Mouse (Mus musculus) MEL (cell line): ENCODE measurements around the gene Fermt2. TPM values are rescaled to one million over a fixed set of nuclear protein-coding genes. Genes with fewer than 3 reads are reported as not detected.
"Not testable (repeated sequence)": the region's sequence is repeated elsewhere in the genome, so short reads cannot be mapped to it uniquely, and the experiment has no call there.

ENCODE experiments used
- DNase-seq: peaks from one replicate; pipeline ENCODE4 v3.0.0; 2011; ENCODE audit warnings: low read depth, low spot score
- H3K27ac ChIP-seq: 2 replicates; pipeline ENCODE4 v1.5.1; 2012; ENCODE audit warnings: low read depth, mild to moderate bottlenecking, control low read depth, low read length, moderate library complexity; ENCODE audit not compliant: control insufficient read depth
- H3K27me3 ChIP-seq, 2 experiments: fragments of 150-350 bp in 1 of 2; sonication (generic) in 1 of 2; 2 replicates each; pipeline ENCODE4 v1.6.1; 2012; ENCODE audit warnings: low read length in 2 of 2, mild to moderate bottlenecking in 2 of 2, improper control_type of control experiment in 1 of 2, moderate library complexity in 1 of 2; ENCODE audit not compliant: insufficient read depth in 2 of 2, control insufficient read depth in 1 of 2
- H3K36me3 ChIP-seq, 2 experiments: 2 replicates each; pipeline ENCODE4 v1.6.1; 2012 to 2014; ENCODE audit warnings: low read length in 2 of 2, improper control_type of control experiment in 1 of 2, inconsistent platforms in 1 of 2, mild to moderate bottlenecking in 1 of 2; ENCODE audit not compliant: insufficient read depth in 2 of 2, control insufficient read depth in 1 of 2
- H3K4me1 ChIP-seq, 2 experiments: fragments of 150-350 bp in 1 of 2; sonication (generic) in 1 of 2; 2 replicates each; pipeline ENCODE4 v1.6.1; 2012; ENCODE audit warnings: low read length in 2 of 2, improper control_type of control experiment in 1 of 2, mild to moderate bottlenecking in 1 of 2; ENCODE audit not compliant: insufficient read depth in 2 of 2, control insufficient read depth in 1 of 2
- H3K4me3 ChIP-seq, 2 experiments: fragments of 150-350 bp in 1 of 2; sonication (generic) in 1 of 2; 2 replicates each; pipeline ENCODE4 v1.5.1; 2012; ENCODE audit warnings: low read depth in 2 of 2, low read length in 2 of 2, mild to moderate bottlenecking in 2 of 2, moderate library complexity in 2 of 2, control low read depth in 1 of 2, improper control_type of control experiment in 1 of 2; ENCODE audit not compliant: control insufficient read depth in 1 of 2, insufficient read depth in 1 of 2
- H3K79me2 ChIP-seq: 2 replicates; pipeline ENCODE4 v1.6.1; 2012; ENCODE audit warnings: mild to moderate bottlenecking, low read length, moderate library complexity; ENCODE audit not compliant: control insufficient read depth, poor library complexity, insufficient read depth
- H3K9ac ChIP-seq: 2 replicates; pipeline ENCODE4 v1.6.1; 2012; ENCODE audit warnings: low read depth, mild to moderate bottlenecking, control low read depth, low read length, moderate library complexity; ENCODE audit not compliant: control insufficient read depth, poor library complexity, severe bottlenecking
- H3K9me3 ChIP-seq: fragments of 150-350 bp; sonication (generic); replicated peaks from 2 replicates; pipeline ENCODE4 v1.6.1; 2012; ENCODE audit warnings: mild to moderate bottlenecking, low read length, improper control_type of control experiment, moderate library complexity; ENCODE audit not compliant: insufficient read depth
- CTCF ChIP-seq, 3 experiments: IDR thresholded peaks in 2 of 3; conservative IDR thresholded peaks in 1 of 3; 2 replicates each; pipeline ENCODE4 v1.5.1; 2011 to 2012; ENCODE audit warnings: low read length in 3 of 3, low read depth in 2 of 3, mild to moderate bottlenecking in 2 of 3, improper control_type of control experiment in 1 of 3, inconsistent platforms in 1 of 3, mixed read lengths in 1 of 3, moderate library complexity in 1 of 3; ENCODE audit not compliant: control insufficient read depth in 1 of 3, insufficient read depth in 1 of 3, poor library complexity in 1 of 3, severe bottlenecking in 1 of 3
- E2F4 ChIP-seq: IDR thresholded peaks from 2 replicates; pipeline ENCODE4 v1.6.1; 2011; ENCODE audit warnings: low read depth, low read length, improper control_type of control experiment, borderline replicate concordance
- ETS1 ChIP-seq: IDR thresholded peaks from 2 replicates; pipeline ENCODE4 v1.6.1; 2012; ENCODE audit warnings: low read depth, mild to moderate bottlenecking, inconsistent platforms, low read length, improper control_type of control experiment, moderate library complexity
- MAFK ChIP-seq: IDR thresholded peaks from 2 replicates; pipeline ENCODE4 v1.6.1; 2011; ENCODE audit warnings: low read depth, mild to moderate bottlenecking, low read length, improper control_type of control experiment, borderline replicate concordance
- NRF1 ChIP-seq: IDR thresholded peaks from 2 replicates; pipeline ENCODE4 v1.6.1; 2014; ENCODE audit warnings: low read depth, mild to moderate bottlenecking, inconsistent platforms, low read length, improper control_type of control experiment, moderate library complexity; ENCODE audit not compliant: poor library complexity, insufficient read depth, severe bottlenecking
- RAD21 ChIP-seq: IDR thresholded peaks from 2 replicates; pipeline ENCODE4 v1.6.1; 2011; ENCODE audit warnings: mild to moderate bottlenecking, low read depth, low read length, improper control_type of control experiment
- TAL1 ChIP-seq: IDR thresholded peaks from 2 replicates; pipeline ENCODE4 v1.6.1; 2012; ENCODE audit warnings: mild to moderate bottlenecking, inconsistent platforms, low read length, moderate library complexity, mixed read lengths
- ZMIZ1 ChIP-seq: IDR thresholded peaks from 2 replicates; pipeline ENCODE4 v1.6.1; 2012; ENCODE audit warnings: low read depth, mild to moderate bottlenecking, inconsistent platforms, low read length, improper control_type of control experiment, moderate library complexity
- ZNF384 ChIP-seq: IDR thresholded peaks from 2 replicates; pipeline ENCODE4 v1.6.1; 2012; ENCODE audit warnings: low read depth, mild to moderate bottlenecking, inconsistent platforms, low read length, improper control_type of control experiment
- polyA plus RNA-seq, 2 experiments: library from polyadenylated mRNA; stranded (reverse) in 1 of 2; unstranded in 1 of 2; fragments of >175 nt in 1 of 2; fragments of >200 nt in 1 of 2; gene quantifications; 2 replicates each; pipeline versions ENCODE4 v1.2.1 to v1.2.4; 2012; ENCODE audit warnings: low replicate concordance in 2 of 2, low read depth in 1 of 2; ENCODE audit not compliant: insufficient read length in 2 of 2, insufficient read depth in 1 of 2, missing spikeins in 1 of 2
- total RNA-seq: library from RNA; depleted of rRNA; stranded (reverse); fragments of 300-350 nt; gene quantifications from 2 replicates; pipeline ENCODE4 v1.2.3, GENCODE M21; 2012

The Fermt2 gene
- total and polyA plus RNA-seq, 3 experiments = not detected

- peak; percentile 16 for DNase-seq
- H3K27ac ChIP-seq = no peak overlapping the region
- H3K9me3 ChIP-seq = no peaks in the 10 kb centered on the region
- H3K4me3 ChIP-seq = no peak overlapping the region
- no peaks in the 10 kb centered on the region for H3K36me3 ChIP-seq
- H3K79me2 ChIP-seq = no peaks in the 10 kb centered on the region
- TF ChIP-seq CTCF (IDR thresholded peaks at IDR 0.05 in 2 of 3, conservative IDR thresholded peaks at IDR 0.05 in 1 of 3; ENCODE audit: control insufficient read depth in 1 of 3, insufficient read depth in 1 of 3, low read depth in 2 of 3, low read length in 3 of 3, poor library complexity in 1 of 3, severe bottlenecking in 1 of 3) (peak; percentile 36 to 48 (median 38)), MAFK (no peak), ETS1 (no peak)
- TF ChIP-seq, all 39 proteins: peak for 1
- H3K4me1 ChIP-seq = no peaks in the 10 kb centered on the region
- H3K27me3 ChIP-seq = peaks cover 0 to 2% of the 10 kb centered on the region in 2 experiments; a peak in 1 of 4 replicates
- no peak overlapping the region for H3K9ac ChIP-seq
These were observed 60.5 kb downstream of the Fermt2 start for GRCm38 (mm10) chr14:45469446-45469845.

DNA sequence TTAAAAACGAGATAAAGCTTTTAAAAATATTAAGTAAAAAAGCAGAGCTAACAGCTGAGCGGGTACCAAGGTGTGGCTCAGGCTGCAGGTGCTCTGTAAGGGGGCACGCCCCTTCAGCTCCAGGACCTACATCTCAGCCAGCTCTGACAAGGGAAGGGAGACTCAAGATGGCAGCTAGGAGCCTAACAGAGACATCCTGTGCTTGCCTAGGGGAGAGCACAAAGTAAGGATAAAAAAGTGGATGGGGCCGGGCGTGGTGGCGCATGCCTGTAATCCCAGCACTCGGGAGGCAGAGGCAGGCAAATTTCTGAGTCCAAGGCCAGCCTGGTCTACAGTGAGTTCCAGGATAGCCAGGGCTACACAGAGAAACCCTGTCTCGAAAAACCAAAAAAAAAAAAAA is 63.5 kb downstream of the Fermt2 start:
- not testable (repeated sequence) for H3K36me3 ChIP-seq, H3K27me3 ChIP-seq, H3K9me3 ChIP-seq, H3K9ac ChIP-seq, H3K79me2 ChIP-seq, H3K4me3 ChIP-seq, DNase-seq, H3K4me1 ChIP-seq, H3K27ac ChIP-seq

DNA sequence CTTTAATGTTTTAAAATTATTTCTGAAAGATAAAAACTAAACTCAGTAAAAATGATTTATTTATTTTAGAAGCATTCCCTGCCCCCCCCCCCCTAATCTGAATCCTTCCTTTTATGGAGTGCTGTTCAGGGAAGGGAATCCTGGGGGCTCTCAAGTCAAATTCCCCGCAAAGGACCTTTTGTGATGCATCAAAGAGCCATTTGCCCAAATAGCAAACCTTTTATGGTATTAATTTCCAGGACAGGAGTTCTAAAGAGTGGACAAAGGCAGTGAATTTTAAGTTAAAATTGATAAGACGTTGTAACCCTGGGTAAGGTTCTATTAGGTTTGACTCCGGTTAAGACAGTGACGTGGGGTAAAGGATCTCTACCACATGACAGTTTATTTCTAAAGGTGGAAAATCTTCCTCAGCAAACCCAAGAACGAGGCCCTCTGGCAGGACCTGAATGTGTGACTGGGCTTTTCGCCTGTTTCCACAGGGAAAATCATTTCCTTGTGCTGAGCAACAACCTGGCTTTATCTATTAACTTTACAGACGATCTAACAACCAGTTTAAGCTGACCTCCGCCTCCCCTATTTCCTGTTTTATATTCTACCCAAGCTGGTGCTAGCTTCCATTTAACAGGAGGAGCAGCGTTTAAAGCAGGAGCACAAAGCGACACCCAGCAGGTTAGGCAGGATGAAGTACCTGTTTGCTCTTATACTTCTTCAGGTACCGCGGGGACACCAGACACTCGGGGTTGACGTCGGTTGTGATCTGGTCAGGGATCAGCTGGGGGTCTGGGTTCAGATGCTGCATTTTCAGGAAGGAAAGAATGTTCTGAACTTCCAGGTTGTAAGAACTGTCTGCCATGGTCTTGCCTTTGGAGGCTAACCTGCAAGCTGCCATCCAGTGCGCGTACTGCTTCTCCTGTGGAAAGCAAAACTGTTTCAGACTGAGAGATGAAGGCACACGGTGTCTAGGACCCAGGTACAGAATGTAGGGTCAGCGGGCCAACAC is 65.6 kb downstream of the Fermt2 start:
- Histone ChIP-seq H3K9ac (no peak overlapping the region), H3K9me3 (no peaks in the 10 kb centered on the region), H3K27ac (no peak overlapping the region), H3K27me3 (peaks cover 0 to 2% of the 10 kb centered on the region in 2 experiments; a peak in 1 of 4 replicates), H3K4me3 (no peak overlapping the region)
- DNase-seq = no peak
- no peak for TF ChIP-seq E2F4
- no peak for TF ChIP-seq TAL1
- TF ChIP-seq NRF1 = no peak
- TF ChIP-seq ZMIZ1 = no peak
- no peak for TF ChIP-seq RAD21
- TF ChIP-seq ZNF384 = no peak
- no peak for TF ChIP-seq ETS1
- TF ChIP-seq, all 39 proteins: peak for 0
- Histone ChIP-seq H3K4me1 (no peaks in the 10 kb centered on the region), H3K79me2 (no peaks in the 10 kb centered on the region), H3K36me3 (no peaks in the 10 kb centered on the region)
